Mouse (Mus musculus) erythroblast, embryonic 14.5 days (primary cell): ENCODE data around the gene Xiap. TPM values are rescaled to one million over a fixed set of nuclear protein-coding genes. Genes with fewer than 3 reads are reported as not detected.

Source experiments
- H3K27me3 ChIP-seq: 2 replicates; pipeline ENCODE4 v1.6.1; 2012; ENCODE audit warnings: inconsistent platforms; ENCODE audit not compliant: control insufficient read depth
- H3K36me3 ChIP-seq: 2 replicates; pipeline ENCODE4 v1.6.1; 2012; ENCODE audit warnings: mild to moderate bottlenecking, inconsistent platforms; ENCODE audit not compliant: control insufficient read depth
- H3K4me1 ChIP-seq: 2 replicates; pipeline ENCODE4 v1.6.1; 2012; ENCODE audit warnings: inconsistent platforms; ENCODE audit not compliant: control insufficient read depth
- H3K4me3 ChIP-seq: replicated peaks from 2 replicates; pipeline ENCODE3; 2012; ENCODE audit warnings: moderate library complexity, mild to moderate bottlenecking, inconsistent platforms
- H3K9me3 ChIP-seq: 2 replicates; pipeline ENCODE4 v1.6.1; 2012; ENCODE audit warnings: low read length, inconsistent platforms, mixed read lengths; ENCODE audit not compliant: control insufficient read depth
- GATA1 ChIP-seq: IDR thresholded peaks from 2 replicates; pipeline ENCODE4 v1.6.1; 2012; ENCODE audit warnings: low read length, inconsistent platforms, mixed read lengths
- TAL1 ChIP-seq: IDR thresholded peaks from 3 replicates; pipeline ENCODE4 v1.6.1; 2012; ENCODE audit warnings: low read length, inconsistent platforms, mixed read lengths
- polyA plus RNA-seq: library from polyadenylated mRNA; stranded (reverse); fragments of >175 nt; gene quantifications from 2 replicates; pipeline ENCODE4 v1.2.3, GENCODE M21; 2012

Xiap gene
- polyA plus RNA-seq, 1 experiment: 2.0 TPM

GRCm38 (mm10) chrX:42033911-42034310 is 25.6 kb upstream of the Xiap start:
- Histone ChIP-seq H3K27me3 (no peaks in the 10 kb centered on the region), H3K36me3 (no peaks in the 10 kb centered on the region), H3K4me1 (peaks cover 4% of the 10 kb centered on the region), H3K9me3 (no peaks in the 10 kb centered on the region), H3K4me3 (no peak overlapping the region)
- no peak for TF ChIP-seq GATA1
- no peak for TF ChIP-seq TAL1

- no peaks in the 10 kb centered on the region for H3K4me1 ChIP-seq
- no peaks in the 10 kb centered on the region for H3K9me3 ChIP-seq
- H3K4me3 ChIP-seq: no peak overlapping the region
- no peaks in the 10 kb centered on the region for H3K36me3 ChIP-seq
- no peaks in the 10 kb centered on the region for H3K27me3 ChIP-seq
- TF ChIP-seq GATA1: no peak
- no peak for TF ChIP-seq TAL1
Measured at GRCm38 (mm10) chrX:42039481-42039880, 20.0 kb upstream of the Xiap start.

- H3K9me3 ChIP-seq: no peaks in the 10 kb centered on the region
- no peaks in the 10 kb centered on the region for H3K36me3 ChIP-seq
- H3K27me3 ChIP-seq: no peaks in the 10 kb centered on the region
- H3K4me1 ChIP-seq: no peaks in the 10 kb centered on the region
- H3K4me3 ChIP-seq: no peak overlapping the region
- TF ChIP-seq GATA1 (no peak), TAL1 (no peak)
Measured at GRCm38 (mm10) chrX:42044935-42045334, 14.5 kb upstream of the Xiap start.

GRCm38 (mm10) chrX:42050652-42051643 is 8.5 kb upstream of the Xiap start:
- no peaks in the 10 kb centered on the region for H3K4me1 ChIP-seq
- H3K27me3 ChIP-seq: no peaks in the 10 kb centered on the region
- no peak overlapping the region for H3K4me3 ChIP-seq
- no peak for TF ChIP-seq GATA1
- TF ChIP-seq TAL1: no peak
- H3K36me3 ChIP-seq: no peaks in the 10 kb centered on the region
- H3K9me3 ChIP-seq: no peaks in the 10 kb centered on the region

GRCm38 (mm10) chrX:42057012-42057411 is 2.5 kb upstream of the Xiap start:
- no peak overlapping the region for H3K4me3 ChIP-seq
- H3K4me1 ChIP-seq: peaks cover 15% of the 10 kb centered on the region
- H3K9me3 ChIP-seq: no peaks in the 10 kb centered on the region
- no peak for TF ChIP-seq TAL1
- no peak for TF ChIP-seq GATA1
- no peaks in the 10 kb centered on the region for H3K36me3 ChIP-seq
- no peaks in the 10 kb centered on the region for H3K27me3 ChIP-seq

GRCm38 (mm10) chrX:42057873-42058272 is 1.6 kb upstream of the Xiap start:
- Histone ChIP-seq H3K27me3 (no peaks in the 10 kb centered on the region), H3K36me3 (no peaks in the 10 kb centered on the region), H3K4me3 (no peak overlapping the region), H3K4me1 (peaks cover 15% of the 10 kb centered on the region), H3K9me3 (no peaks in the 10 kb centered on the region)
- no peak for TF ChIP-seq GATA1

- TF ChIP-seq GATA1 (no peak), TAL1 (no peak)
- no peaks in the 10 kb centered on the region for H3K36me3 ChIP-seq
- no peaks in the 10 kb centered on the region for H3K9me3 ChIP-seq
- H3K27me3 ChIP-seq: no peaks in the 10 kb centered on the region
- H3K4me1 ChIP-seq: peaks cover 25% of the 10 kb centered on the region
- H3K4me3 ChIP-seq: no peak overlapping the region
Measured at GRCm38 (mm10) chrX:42063621-42064020, 4.1 kb downstream of the Xiap start.

GRCm38 (mm10) chrX:42065086-42065485 is 5.6 kb downstream of the Xiap start:
- H3K4me1 ChIP-seq: peaks cover 13% of the 10 kb centered on the region
- H3K4me3 ChIP-seq: no peak overlapping the region
- no peaks in the 10 kb centered on the region for H3K36me3 ChIP-seq
- H3K9me3 ChIP-seq: no peaks in the 10 kb centered on the region
- TF ChIP-seq TAL1: no peak
- TF ChIP-seq GATA1: no peak
- no peaks in the 10 kb centered on the region for H3K27me3 ChIP-seq

GRCm38 (mm10) chrX:42066771-42067170 is 7.3 kb downstream of the Xiap start:
- peaks cover 16% of the 10 kb centered on the region for H3K4me1 ChIP-seq
- H3K9me3 ChIP-seq: no peaks in the 10 kb centered on the region
- TF ChIP-seq TAL1 (no peak), GATA1 (no peak)
- no peak overlapping the region for H3K4me3 ChIP-seq
- peaks cover 11% of the 10 kb centered on the region for H3K36me3 ChIP-seq
- no peaks in the 10 kb centered on the region for H3K27me3 ChIP-seq

- Histone ChIP-seq H3K4me3 (peak overlapping the region; percentile 85), H3K27me3 (no peaks in the 10 kb centered on the region), H3K36me3 (peaks cover 17% of the 10 kb centered on the region), H3K9me3 (no peaks in the 10 kb centered on the region), H3K4me1 (peaks cover 16% of the 10 kb centered on the region)
- TF ChIP-seq TAL1 (no peak), GATA1 (no peak)
Measured at GRCm38 (mm10) chrX:42067791-42068200, 8.3 kb downstream of the Xiap start.
